Mouse (Mus musculus) G1E (cell line): ENCODE results near the gene Adamtsl2. TPM values are rescaled to one million over a fixed set of nuclear protein-coding genes. Genes with fewer than 3 reads are reported as not detected.
A peak's percentile ranks its signal among the peaks of the same experiment; 100 is the strongest.

Experiments
- ATAC-seq: 2 replicates; pipeline ENCODE4 v1.8.0; 2016; ENCODE audit warnings: mild to moderate bottlenecking; ENCODE audit not compliant: insufficient number of reproducible peaks, poor library complexity, low FRiP score, severe bottlenecking; ENCODE audit errors: extremely low read depth
- DNase-seq: peaks from one replicate; pipeline ENCODE4 v3.0.0; 2012; ENCODE audit warnings: low spot score
- H3K27me3 ChIP-seq: 2 replicates; pipeline ENCODE4 v1.6.1; 2012; ENCODE audit warnings: mild to moderate bottlenecking, low read length, inconsistent platforms; ENCODE audit not compliant: insufficient read depth
- H3K36me3 ChIP-seq: replicated peaks from 2 replicates; pipeline ENCODE3; 2012; ENCODE audit warnings: mild to moderate bottlenecking, inconsistent platforms
- H3K4me1 ChIP-seq: 2 replicates; pipeline ENCODE4 v1.6.1; 2012; ENCODE audit warnings: low read depth, low read length, inconsistent platforms, mixed read lengths; ENCODE audit not compliant: insufficient read depth
- H3K4me3 ChIP-seq: 2 replicates; pipeline ENCODE4 v1.5.1; 2012; ENCODE audit warnings: low read depth, mild to moderate bottlenecking, inconsistent platforms, low read length, moderate library complexity, mixed read lengths
- H3K9me3 ChIP-seq: replicated peaks from 2 replicates; pipeline ENCODE4 v1.6.1; 2012; ENCODE audit warnings: inconsistent platforms
- CTCF ChIP-seq: IDR thresholded peaks from 2 replicates; pipeline ENCODE4 v1.5.1; 2012; ENCODE audit warnings: low read depth, low read length, inconsistent platforms, mixed read lengths
- GATA1 ChIP-seq: IDR thresholded peaks from 2 replicates; pipeline ENCODE4 v1.6.1; 2012; ENCODE audit warnings: borderline replicate concordance, low read length, inconsistent platforms, mixed read lengths
- GATA2 ChIP-seq: IDR thresholded peaks from 2 replicates; pipeline ENCODE4 v1.6.1; 2012; ENCODE audit warnings: low read depth, low read length, inconsistent platforms, borderline replicate concordance
- POLR2AphosphoS5 ChIP-seq: IDR thresholded peaks from 2 replicates; pipeline ENCODE4 v1.6.1; 2012; ENCODE audit warnings: low read depth, low read length, inconsistent platforms; ENCODE audit not compliant: insufficient replicate concordance
- TAL1 ChIP-seq: conservative IDR thresholded peaks from 2 replicates; pipeline ENCODE4 v1.6.1; 2012; ENCODE audit warnings: low read depth, low read length, inconsistent platforms, mixed read lengths
- polyA plus RNA-seq: library from polyadenylated mRNA; stranded (reverse); fragments of >175 nt; gene quantifications from 2 replicates; pipeline ENCODE4 v1.2.3, GENCODE M21; 2012
- total RNA-seq, 2 experiments: library from RNA; stranded (forward) in 1 of 2; stranded (reverse) in 1 of 2; fragments of 200-1000 nt in 1 of 2; fragments of >200 nt in 1 of 2; fragmentation: Nextera tagmentation in 1 of 2; gene quantifications; 2 replicates each; pipeline ENCODE4 v1.2.3; 2014 to 2017

The Adamtsl2 gene
- total and polyA plus RNA-seq, 3 experiments = 0.11 TPM; not detected in 2

- Histone ChIP-seq H3K36me3 (no peaks in the 10 kb centered on the region), H3K4me1 (0 out of 2 replicates have a peak, but pooled peaks cover 2% of the 10 kb centered on the region), H3K9me3 (no peaks in the 10 kb centered on the region), H3K27me3 (no peaks in the 10 kb centered on the region; the same call in 1 of the 2 replicates), H3K4me3 (no peak overlapping the region)
- no peak for TF ChIP-seq CTCF
- TF ChIP-seq GATA1 = no peak
- TF ChIP-seq TAL1 = no peak
- TF ChIP-seq POLR2AphosphoS5 = no peak
- TF ChIP-seq GATA2 = no peak
- ATAC-seq (no peak), DNase-seq (no peak)
Observed at GRCm38 (mm10) chr2:27123121-27123520, 43.9 kb downstream of the Adamtsl2 start.

GRCm38 (mm10) chr2:27125979-27126378, 46.8 kb downstream of the Adamtsl2 start:
- DNase-seq = peak; percentile 29
- no peak for ATAC-seq

GRCm38 (mm10) chr2:27126496-27126895, 47.3 kb downstream of the Adamtsl2 start:
- TF ChIP-seq GATA2 (no peak), GATA1 (no peak), POLR2AphosphoS5 (no peak), TAL1 (no peak), CTCF (no peak)
- 0 out of 2 replicates have a peak, but pooled peaks cover 2% of the 10 kb centered on the region for H3K4me1 ChIP-seq
- H3K4me3 ChIP-seq = no peak overlapping the region
- H3K36me3 ChIP-seq = no peaks in the 10 kb centered on the region
- H3K9me3 ChIP-seq = no peaks in the 10 kb centered on the region
- H3K27me3 ChIP-seq = no peaks in the 10 kb centered on the region; the same call in 1 of the 2 replicates
- no peak for DNase-seq
- no peak for ATAC-seq

More at GRCm38 (mm10) chr2:27125979-27126378, 46.8 kb downstream of the Adamtsl2 start:
- no peaks in the 10 kb centered on the region; the same call in 1 of the 2 replicates for H3K27me3 ChIP-seq
- no peaks in the 10 kb centered on the region for H3K36me3 ChIP-seq
- H3K9me3 ChIP-seq = no peaks in the 10 kb centered on the region
- TF ChIP-seq POLR2AphosphoS5 (no peak), GATA2 (no peak), CTCF (peak; percentile 79), GATA1 (no peak)
- H3K4me1 ChIP-seq = 0 out of 2 replicates have a peak, but pooled peaks cover 2% of the 10 kb centered on the region
- H3K4me3 ChIP-seq = no peak overlapping the region

- Histone ChIP-seq H3K4me3 (no peak overlapping the region), H3K4me1 (0 out of 2 replicates have a peak, but pooled peaks cover 2% of the 10 kb centered on the region), H3K27me3 (peaks cover 2% of the 10 kb centered on the region; the same call in 1 of the 2 replicates), H3K36me3 (no peaks in the 10 kb centered on the region), H3K9me3 (no peaks in the 10 kb centered on the region)
- DNase-seq (no peak), ATAC-seq (no peak)
- TF ChIP-seq GATA2 = no peak
- no peak for TF ChIP-seq TAL1
- TF ChIP-seq GATA1 = no peak
- no peak for TF ChIP-seq CTCF
- TF ChIP-seq POLR2AphosphoS5 = no peak
Observed at GRCm38 (mm10) chr2:27128990-27129389, 49.8 kb downstream of the Adamtsl2 start.

GRCm38 (mm10) chr2:27135935-27136334, 56.8 kb downstream of the Adamtsl2 start:
- DNase-seq = no peak
- TF ChIP-seq GATA2 (no peak), TAL1 (no peak), POLR2AphosphoS5 (no peak), GATA1 (no peak), CTCF (no peak)
- ATAC-seq = no peak
- no peak overlapping the region for H3K4me3 ChIP-seq
- H3K27me3 ChIP-seq = peaks cover 2% of the 10 kb centered on the region; the same call in 1 of the 2 replicates
- H3K4me1 ChIP-seq = no peaks in the 10 kb centered on the region
- no peaks in the 10 kb centered on the region for H3K36me3 ChIP-seq
- H3K9me3 ChIP-seq = no peaks in the 10 kb centered on the region

GRCm38 (mm10) chr2:27136336-27136735, 57.2 kb downstream of the Adamtsl2 start:
- peaks cover 2% of the 10 kb centered on the region; the same call in 1 of the 2 replicates for H3K27me3 ChIP-seq
- H3K4me3 ChIP-seq = no peak overlapping the region
- no peaks in the 10 kb centered on the region for H3K9me3 ChIP-seq
- TF ChIP-seq CTCF = no peak
- no peaks in the 10 kb centered on the region for H3K4me1 ChIP-seq
- H3K36me3 ChIP-seq = no peaks in the 10 kb centered on the region
- DNase-seq (no peak), ATAC-seq (no peak)

GRCm38 (mm10) chr2:27136789-27137188, 57.6 kb downstream of the Adamtsl2 start:
- no peaks in the 10 kb centered on the region for H3K9me3 ChIP-seq
- no peak for ATAC-seq
- DNase-seq = no peak
- no peak for TF ChIP-seq GATA2
- TF ChIP-seq TAL1 = no peak
- no peak for TF ChIP-seq CTCF
- no peak for TF ChIP-seq POLR2AphosphoS5
- TF ChIP-seq GATA1 = no peak
- no peak overlapping the region for H3K4me3 ChIP-seq
- H3K36me3 ChIP-seq = no peaks in the 10 kb centered on the region
- peaks cover 2% of the 10 kb centered on the region; the same call in 1 of the 2 replicates for H3K27me3 ChIP-seq
- H3K4me1 ChIP-seq = no peaks in the 10 kb centered on the region
